Mouse (Mus musculus) brown adipose tissue, adult 24 weeks (tissue): ENCODE results near the gene Tbc1d22a. TPM values are rescaled to one million over a fixed set of nuclear protein-coding genes. Genes with fewer than 3 reads are reported as not detected.
"Not testable (repeated sequence)": the region's sequence is repeated elsewhere in the genome, so short reads cannot be mapped to it uniquely, and the experiment has no call there.

Source experiments
- H3K27ac ChIP-seq: fragments of 200-500 bp; replicated peaks from 2 replicates; pipeline ENCODE4 v1.5.1; 2012; ENCODE audit warnings: low read depth, mild to moderate bottlenecking, low read length
- H3K4me1 ChIP-seq: fragments of 200-500 bp; 2 replicates; pipeline ENCODE4 v1.6.1; 2012; ENCODE audit warnings: low read length, mixed read lengths; ENCODE audit not compliant: control insufficient read depth, insufficient read depth, insufficient read length
- H3K4me3 ChIP-seq: fragments of 200-500 bp; 2 replicates; pipeline ENCODE4 v1.5.1; 2012; ENCODE audit warnings: low read depth, mild to moderate bottlenecking, low read length, moderate library complexity; ENCODE audit not compliant: insufficient read depth
- polyA plus RNA-seq: library from polyadenylated mRNA; stranded (reverse); fragments of >200 nt; gene quantifications from 2 replicates; pipeline ENCODE4 v1.2.4, GENCODE M21; 2012; ENCODE audit not compliant: missing spikeins, insufficient read depth, insufficient read length

Gene Tbc1d22a
- polyA plus RNA-seq, 1 experiment: 15.2 TPM

GRCm38 (mm10) chr15:86186686-86187085 is 27.6 kb upstream of the Tbc1d22a start:
- Histone ChIP-seq H3K4me1 (peaks cover 33% of the 10 kb centered on the region), H3K27ac (peak overlapping the region; percentile 91), H3K4me3 (peak overlapping the region; percentile 90)

GRCm38 (mm10) chr15:86188186-86188585 is 26.1 kb upstream of the Tbc1d22a start:
- no peak overlapping the region for H3K4me3 ChIP-seq
- peaks cover 25% of the 10 kb centered on the region for H3K4me1 ChIP-seq
- peak overlapping the region; percentile 63 for H3K27ac ChIP-seq

GRCm38 (mm10) chr15:86188746-86189470 is 25.4 kb upstream of the Tbc1d22a start:
- peaks cover 25% of the 10 kb centered on the region for H3K4me1 ChIP-seq
- H3K27ac ChIP-seq: peak overlapping the region; percentile 63
- no peak overlapping the region for H3K4me3 ChIP-seq

- no peak overlapping the region for H3K4me3 ChIP-seq
- H3K27ac ChIP-seq: no peak overlapping the region
- H3K4me1 ChIP-seq: peaks cover 25% of the 10 kb centered on the region
Observed at GRCm38 (mm10) chr15:86190387-86190786, 23.9 kb upstream of the Tbc1d22a start.

GRCm38 (mm10) chr15:86191505-86191904 is 22.8 kb upstream of the Tbc1d22a start:
- Histone ChIP-seq H3K4me1 (peaks cover 21% of the 10 kb centered on the region), H3K27ac (peak overlapping the region; percentile 27; the same call in 1 of the 2 replicates), H3K4me3 (no peak overlapping the region)

GRCm38 (mm10) chr15:86191933-86192332 is 22.3 kb upstream of the Tbc1d22a start:
- Histone ChIP-seq H3K4me1 (peaks cover 16% of the 10 kb centered on the region), H3K4me3 (no peak overlapping the region), H3K27ac (peak overlapping the region; percentile 27; the same call in 1 of the 2 replicates)

- not testable (repeated sequence) for H3K4me1 ChIP-seq, H3K4me3 ChIP-seq
Observed at GRCm38 (mm10) chr15:86194676-86195453, 19.4 kb upstream of the Tbc1d22a start.

GRCm38 (mm10) chr15:86199052-86199451 is 15.2 kb upstream of the Tbc1d22a start:
- no peak overlapping the region for H3K27ac ChIP-seq
- peaks cover 23% of the 10 kb centered on the region for H3K4me1 ChIP-seq
- no peak overlapping the region for H3K4me3 ChIP-seq

More at GRCm38 (mm10) chr15:86194676-86195453, 19.4 kb upstream of the Tbc1d22a start:
- H3K27ac ChIP-seq: not testable (repeated sequence)

- Histone ChIP-seq H3K4me3 (no peak overlapping the region), H3K27ac (no peak overlapping the region), H3K4me1 (peaks cover 23% of the 10 kb centered on the region)
Observed at GRCm38 (mm10) chr15:86199482-86199881, 14.8 kb upstream of the Tbc1d22a start.

GRCm38 (mm10) chr15:86200169-86200568 is 14.1 kb upstream of the Tbc1d22a start:
- H3K4me1 ChIP-seq: peaks cover 23% of the 10 kb centered on the region
- no peak overlapping the region for H3K4me3 ChIP-seq
- H3K27ac ChIP-seq: no peak overlapping the region

- no peak overlapping the region for H3K4me3 ChIP-seq
- H3K27ac ChIP-seq: peak overlapping the region; percentile 72
- peaks cover 26% of the 10 kb centered on the region for H3K4me1 ChIP-seq
Observed at GRCm38 (mm10) chr15:86201095-86201494, 13.2 kb upstream of the Tbc1d22a start.

- Histone ChIP-seq H3K4me3 (no peak overlapping the region), H3K4me1 (peaks cover 28% of the 10 kb centered on the region), H3K27ac (peak overlapping the region; percentile 72)
Observed at GRCm38 (mm10) chr15:86201696-86202330, 12.4 kb upstream of the Tbc1d22a start.

- H3K27ac ChIP-seq: peak overlapping the region; percentile 72
- H3K4me3 ChIP-seq: no peak overlapping the region
- H3K4me1 ChIP-seq: peaks cover 32% of the 10 kb centered on the region
Observed at GRCm38 (mm10) chr15:86202640-86203039, 11.6 kb upstream of the Tbc1d22a start.

GRCm38 (mm10) chr15:86203292-86203793 is 10.9 kb upstream of the Tbc1d22a start:
- peaks cover 32% of the 10 kb centered on the region for H3K4me1 ChIP-seq
- H3K27ac ChIP-seq: peak overlapping the region; percentile 82
- no peak overlapping the region for H3K4me3 ChIP-seq

GRCm38 (mm10) chr15:86203942-86204561 is 10.2 kb upstream of the Tbc1d22a start:
- Histone ChIP-seq H3K27ac (peak overlapping the region; percentile 82), H3K4me3 (no peak overlapping the region), H3K4me1 (peaks cover 32% of the 10 kb centered on the region)
